Mouse (Mus musculus): ENCODE data around the gene Gm10638. TPM values are rescaled to one million over a fixed set of nuclear protein-coding genes. Genes with fewer than 3 reads are reported as not detected.

The Gm10638 gene
- polyA plus RNA-seq, 1 experiment from 2014 or later: 7.0 TPM

Other genes with a start within 250 kb of the Gm10638 start
- 0.11 and 0.12 TPM in 2 replicates for gene Abcc12, start 165.0 kb upstream of the Gm10638 start, polyA plus RNA-seq (2015; fragmentation: Nextera tagmentation; extraction: Ambion mirVana)
- gene Lonp2, start 121.7 kb upstream of the Gm10638 start, polyA plus RNA-seq (2015; fragmentation: Nextera tagmentation; extraction: Ambion mirVana): 100 and 103 TPM in 2 replicates
- gene Siah1a, start 235 bp downstream of the Gm10638 start, polyA plus RNA-seq (2015; fragmentation: Nextera tagmentation; extraction: Ambion mirVana): 86.4 and 91.6 TPM in 2 replicates
- gene N4bp1, start 139.6 kb downstream of the Gm10638 start, polyA plus RNA-seq (2015; fragmentation: Nextera tagmentation; extraction: Ambion mirVana): 9.3 and 10.2 TPM in 2 replicates